Mouse (Mus musculus) gastrocnemius, adult 2 months (tissue): ENCODE results near the gene Adam11. TPM values are rescaled to one million over a fixed set of nuclear protein-coding genes. Genes with fewer than 3 reads are reported as not detected.

Experiments used
- DNase-seq: peaks from one replicate; pipeline ENCODE4 v3.0.0; 2022
- H3K27ac ChIP-seq: fragments of 200-600 bp; 2 replicates; pipeline ENCODE4 v1.8.1; 2022; ENCODE audit warnings: mild to moderate bottlenecking
- H3K4me3 ChIP-seq: fragments of 200-600 bp; 2 replicates; pipeline ENCODE4 v1.8.1; 2022; ENCODE audit warnings: mild to moderate bottlenecking, moderate library complexity
- CTCF ChIP-seq: fragments of 200-600 bp; IDR thresholded peaks from 2 replicates; pipeline ENCODE4 v1.8.1; 2022; ENCODE audit warnings: antibody characterized with exemption, mild to moderate bottlenecking, moderate library complexity
- intact Hi-C: fragments of 180-260 bp; cut with DNase I; formaldehyde crosslinking; loops from one replicate; pipeline ENCODE4 v1.15.1; 2025
- total RNA-seq, 2 experiments: library from RNA; stranded (reverse); gene quantifications; 2 replicates each; pipeline ENCODE4 v1.2.3; 2021

The Adam11 gene
- total RNA-seq, 2 experiments from 2014 or later: 0.33 to 0.67 TPM

- intact Hi-C loops: no loop called here
- TF ChIP-seq CTCF: no peak
- H3K27ac ChIP-seq: no peak overlapping the region
- peak overlapping the region; percentile 82 for H3K4me3 ChIP-seq
- DNase-seq: no peak
These were observed 1.0 kb downstream of the Adam11 start for GRCm38 (mm10) chr11:102762248-102762647.

GRCm38 (mm10) chr11:102763009-102763767 is 1.9 kb downstream of the Adam11 start:
- no peak for TF ChIP-seq CTCF
- intact Hi-C loops: no loop called here

GRCm38 (mm10) chr11:102765416-102765815 is 4.2 kb downstream of the Adam11 start:
- Histone ChIP-seq H3K4me3 (no peak overlapping the region), H3K27ac (no peak overlapping the region)
- no peak for DNase-seq
- no peak for TF ChIP-seq CTCF
- intact Hi-C loops: no loop called here

More at GRCm38 (mm10) chr11:102763009-102763767, 1.9 kb downstream of the Adam11 start:
- Histone ChIP-seq H3K4me3 (no peak overlapping the region), H3K27ac (no peak overlapping the region)
- DNase-seq: no peak

- no peak for TF ChIP-seq CTCF
- peak; percentile 62 for DNase-seq
- Histone ChIP-seq H3K27ac (no peak overlapping the region), H3K4me3 (no peak overlapping the region)
- intact Hi-C loops: no loop called here
These were observed 5.9 kb downstream of the Adam11 start for GRCm38 (mm10) chr11:102767055-102767670.

GRCm38 (mm10) chr11:102769141-102769540 is 7.9 kb downstream of the Adam11 start:
- intact Hi-C loops: no loop called here
- no peak overlapping the region for H3K27ac ChIP-seq
- TF ChIP-seq CTCF: no peak
- H3K4me3 ChIP-seq: no peak overlapping the region
- no peak for DNase-seq

GRCm38 (mm10) chr11:102769993-102770661 is 8.9 kb downstream of the Adam11 start:
- Histone ChIP-seq H3K4me3 (no peak overlapping the region), H3K27ac (no peak overlapping the region)
- intact Hi-C loops: loop anchor here (5.0 kb wide), 2 partner anchors 33 to 222 kb away; no protein-coding TSS in a partner anchor
- no peak for DNase-seq
- TF ChIP-seq CTCF: no peak

- H3K27ac ChIP-seq: peak overlapping the region; percentile 43; the same call in 1 of the 2 replicates
- peak overlapping the region; percentile 19; the same call in 1 of the 2 replicates for H3K4me3 ChIP-seq
- DNase-seq: peak; percentile 46
- no peak for TF ChIP-seq CTCF
- intact Hi-C loops: loop anchor here (5.0 kb wide), 2 partner anchors 34 to 221 kb away; no protein-coding TSS in a partner anchor
These were observed 9.6 kb downstream of the Adam11 start for GRCm38 (mm10) chr11:102770662-102771435.

GRCm38 (mm10) chr11:102771916-102772714 is 10.9 kb downstream of the Adam11 start:
- Histone ChIP-seq H3K4me3 (no peak overlapping the region), H3K27ac (no peak overlapping the region)
- TF ChIP-seq CTCF: no peak
- DNase-seq: no peak
- intact Hi-C loops: loop anchor here (5.0 kb wide), 2 partner anchors 35 to 220 kb away; no protein-coding TSS in a partner anchor

- peak; percentile 20 for DNase-seq
- Histone ChIP-seq H3K27ac (no peak overlapping the region), H3K4me3 (no peak overlapping the region)
- intact Hi-C loops: loop anchor here (5.0 kb wide), 2 partner anchors 36 to 219 kb away; no protein-coding TSS in a partner anchor
- no peak for TF ChIP-seq CTCF
These were observed 11.8 kb downstream of the Adam11 start for GRCm38 (mm10) chr11:102772771-102773700.
